ENCODE assay signal across 9 mouse cellular contexts in genomic region chr1:167414846-167415245, GRCm38 (mm10). TPM values are rescaled to one million over a fixed set of nuclear protein-coding genes. Genes with fewer than 3 reads are reported as not detected.
A peak's percentile ranks its signal among the peaks of the same experiment; 100 is the strongest.
DNase-seq lines count a peak whose midpoint lies in the region; ATAC-seq and TF ChIP-seq lines count a peak whose summit lies in the region.
"Had no signal": no experiment of that assay in that cellular context is flagged by ENCODE, and none has a peak within 500 bp of the region (broad histone marks: within the 10 kb centered on the region; RNA-seq: fewer than 3 reads in every experiment).

No protein-coding gene starts in this region.

- no peaks in the 10 kb centered on the region for H3K36me3 ChIP-seq in intestine, postnatal 0 days (ENCODE audit: control insufficient read depth, insufficient read depth)
- no peaks in the 10 kb centered on the region for H3K36me3 ChIP-seq in limb, embryonic 14.5 days (ENCODE audit: control insufficient read depth, insufficient read depth, low read length)
- no peaks in the 10 kb centered on the region for H3K36me3 ChIP-seq in thymus, adult 2 months (ENCODE audit: control insufficient read depth, insufficient read depth, low read length)
- H3K36me3 ChIP-seq: heart, embryonic 15.5 days had no signal

- no peaks in the 10 kb centered on the region for H3K4me1 ChIP-seq in intestine, postnatal 0 days (replicated peaks; ENCODE audit: control insufficient read depth, insufficient read depth, low read length)
- H3K4me1 ChIP-seq in limb, embryonic 14.5 days (ENCODE audit: control insufficient read depth, insufficient read depth, low read length) = no peaks in the 10 kb centered on the region
- H3K4me1 ChIP-seq in thymus, adult 2 months (replicated peaks; ENCODE audit: control insufficient read depth, insufficient read depth, low read length) = no peaks in the 10 kb centered on the region
- H3K4me1 ChIP-seq: heart, embryonic 15.5 days had no signal

- no peak for TF ChIP-seq POLR2A in limb, embryonic 14.5 days (IDR thresholded peaks at IDR 0.05; ENCODE audit: borderline replicate concordance, extremely low read depth, insufficient read depth, insufficient read length)
- TF ChIP-seq POLR2A in thymus, adult 2 months (IDR thresholded peaks at IDR 0.05; ENCODE audit: control insufficient read depth, extremely low read depth, insufficient read depth, low read length, poor library complexity) = no peak

- no peak overlapping the region for H3K9ac ChIP-seq in intestine, postnatal 0 days (ENCODE audit: low read depth, low read length)
- H3K9ac ChIP-seq in limb, embryonic 14.5 days (ENCODE audit: low read depth, low read length, severe bottlenecking) = no peak overlapping the region
- H3K9ac ChIP-seq: heart, embryonic 15.5 days had no signal

- ATAC-seq in intestine, postnatal 0 days = no peak
- no peak for ATAC-seq in limb, embryonic 14.5 days (ENCODE audit: low FRiP score, low read depth)
- peak; percentile 55; the same call in 1 of the 2 replicates for ATAC-seq in neutrophil, adult 5-6 weeks (ENCODE audit: extremely low read depth, insufficient number of reproducible peaks, low FRiP score, poor library complexity, severe bottlenecking)

- WGBS in intestine, postnatal 0 days = 4% methylated on average over 7 of the region's 7 CpGs
- WGBS in limb, embryonic 14.5 days = 3% methylated on average over 7 of the region's 7 CpGs
- 6% methylated on average over 7 of the region's 7 CpGs for WGBS in thymus, adult 2 months

- TF ChIP-seq CTCF in intestine, postnatal 0 days (IDR thresholded peaks at IDR 0.05; ENCODE audit: low read depth) = peak; percentile 94
- no peak for TF ChIP-seq CTCF in thymus, adult 2 months (IDR thresholded peaks at IDR 0.05; ENCODE audit: borderline replicate concordance, control insufficient read depth, extremely low read depth, insufficient read depth, low read length, poor library complexity)

- no peak overlapping the region for H3K4me2 ChIP-seq in intestine, postnatal 0 days (replicated peaks; ENCODE audit: low read depth)
- no peak overlapping the region for H3K4me2 ChIP-seq in limb, embryonic 14.5 days (replicated peaks; ENCODE audit: low read depth, low read length, severe bottlenecking)
- H3K4me2 ChIP-seq: heart, embryonic 15.5 days had no signal

- H3K27ac ChIP-seq in intestine, postnatal 0 days (ENCODE audit: low read depth, low read length) = no peak overlapping the region
- H3K27ac ChIP-seq in limb, embryonic 14.5 days (replicated peaks; ENCODE audit: low read depth, low read length) = no peak overlapping the region
- H3K27ac ChIP-seq in thymus, adult 2 months (ENCODE audit: control insufficient read depth, insufficient read depth, low read length) = no peak overlapping the region
- H3K27ac ChIP-seq: heart, embryonic 15.5 days had no signal

- no peaks in the 10 kb centered on the region for H3K9me3 ChIP-seq in intestine, postnatal 0 days (ENCODE audit: control insufficient read depth)
- no peaks in the 10 kb centered on the region for H3K9me3 ChIP-seq in limb, embryonic 14.5 days (ENCODE audit: control insufficient read depth, low read length)
- H3K9me3 ChIP-seq: heart, embryonic 15.5 days had no signal

- peak; percentile 70 to 73 for DNase-seq in B cell, adult 2 months
- DNase-seq in R1 (ENCODE audit: low read depth, low spot score) = peak; percentile 78
- DNase-seq in cerebellum, adult 9-11 months = peak; percentile 35
- DNase-seq in frontal cortex, postnatal 14 days (ENCODE audit: low spot score in 2 of 2) = peak; percentile 45 to 74
- peak; percentile 80 for DNase-seq in limb, embryonic 14.5 days (ENCODE audit: low spot score)
- DNase-seq in thymus, adult 2 months = peak; percentile 69

- no peak overlapping the region for H3K4me3 ChIP-seq in intestine, postnatal 0 days (ENCODE audit: low read depth, low read length)
- no peak overlapping the region for H3K4me3 ChIP-seq in limb, embryonic 14.5 days (replicated peaks; ENCODE audit: low read length)
- H3K4me3 ChIP-seq in thymus, adult 2 months (ENCODE audit: control insufficient read depth, insufficient read depth, low read length) = no peak overlapping the region
- H3K4me3 ChIP-seq: heart, embryonic 15.5 days had no signal

- no peaks in the 10 kb centered on the region for H3K27me3 ChIP-seq in intestine, postnatal 0 days (replicated peaks; ENCODE audit: control insufficient read depth, insufficient read depth, low read length)
- no peaks in the 10 kb centered on the region; the same call in 1 of the 2 replicates for H3K27me3 ChIP-seq in limb, embryonic 14.5 days (ENCODE audit: control insufficient read depth, insufficient read depth, low read length)
- no peaks in the 10 kb centered on the region for H3K27me3 ChIP-seq in thymus, adult 2 months (ENCODE audit: control insufficient read depth, insufficient read depth, low read length)

RNA-seq across cellular contexts. Expression of gene Mgst3, which starts 21.2 kb away (rescaled TPM):
- polyA plus RNA-seq in intestine, postnatal 0 days (2015; fragmentation: Nextera tagmentation; extraction: Ambion mirVana) = 305 and 323 TPM in 2 replicates
- polyA plus RNA-seq in limb, embryonic 14.5 days (2012; rRNA removed) = 45.7 and 52.0 TPM in 2 replicates
- 58.3 and 59.6 TPM in 2 replicates for polyA plus RNA-seq in limb, embryonic 14.5 days (2014; fragmentation: Nextera tagmentation; extraction: Ambion mirVana)
- 3.1 and 3.5 TPM in 2 replicates for total RNA-seq in neutrophil, adult 5-6 weeks (2017)
- 93.7 and 133 TPM in 2 replicates for polyA plus RNA-seq in thymus, adult 2 months (2012; rRNA removed)

RNA-seq across cellular contexts. Expression of gene Lrrc52, which starts 51.7 kb away (rescaled TPM):
- polyA plus RNA-seq in intestine, postnatal 0 days (2015; fragmentation: Nextera tagmentation; extraction: Ambion mirVana) = not detected in 2 replicates
- polyA plus RNA-seq in limb, embryonic 14.5 days (2012; rRNA removed) = 0.05 TPM in 1 of 2 replicates, not detected in the other
- 0.29 TPM in 1 of 2 replicates, not detected in the other for polyA plus RNA-seq in limb, embryonic 14.5 days (2014; fragmentation: Nextera tagmentation; extraction: Ambion mirVana)
- not detected in 2 replicates for total RNA-seq in neutrophil, adult 5-6 weeks (2017)
- polyA plus RNA-seq in thymus, adult 2 months (2012; rRNA removed) = not detected in 2 replicates
